Mouse (Mus musculus) hindbrain, embryonic 16.5 days (tissue): Measurements from ENCODE around the gene Ftsj1. TPM values are rescaled to one million over a fixed set of nuclear protein-coding genes. Genes with fewer than 3 reads are reported as not detected.

Experiments
- ATAC-seq: fragments of 200-750 bp; cut with Nextera tagmentation; 2 replicates; pipeline ENCODE4 v1.8.0; 2017; ENCODE audit warnings: moderate TSS enrichment, moderate library complexity
- H3K27ac ChIP-seq: fragments of 300-500 bp; sonication (generic); 2 replicates; pipeline ENCODE4 v1.5.1; 2014; ENCODE audit warnings: low read depth, mild to moderate bottlenecking, control low read depth, low read length, moderate library complexity
- H3K27me3 ChIP-seq: fragments of 300-500 bp; sonication (generic); replicated peaks from 2 replicates; pipeline ENCODE4 v1.6.1; 2014; ENCODE audit warnings: low read length; ENCODE audit not compliant: control insufficient read depth, insufficient read depth
- H3K36me3 ChIP-seq: fragments of 300-500 bp; sonication (generic); 2 replicates; pipeline ENCODE4 v1.6.1; 2014; ENCODE audit warnings: mild to moderate bottlenecking, low read length, moderate library complexity, mixed read lengths; ENCODE audit not compliant: control insufficient read depth, insufficient read depth
- H3K4me1 ChIP-seq: fragments of 300-500 bp; sonication (generic); 2 replicates; pipeline ENCODE4 v1.6.1; 2014; ENCODE audit warnings: low read depth, low read length; ENCODE audit not compliant: control insufficient read depth, insufficient read depth
- H3K4me2 ChIP-seq: fragments of 300-500 bp; sonication (generic); 2 replicates; pipeline ENCODE4 v1.6.1; 2014; ENCODE audit warnings: mild to moderate bottlenecking, low read length, control low read depth, moderate library complexity
- H3K4me3 ChIP-seq: fragments of 300-500 bp; sonication (generic); 2 replicates; pipeline ENCODE4 v1.5.1; 2014; ENCODE audit warnings: mild to moderate bottlenecking, low read length, control low read depth, moderate library complexity
- H3K9ac ChIP-seq: fragments of 300-500 bp; sonication (generic); 2 replicates; pipeline ENCODE4 v1.6.1; 2014; ENCODE audit warnings: low read depth, mild to moderate bottlenecking, control low read depth, low read length, moderate library complexity
- H3K9me3 ChIP-seq: fragments of 300-500 bp; sonication (generic); 2 replicates; pipeline ENCODE4 v1.6.1; 2014; ENCODE audit warnings: mild to moderate bottlenecking, low read length, moderate library complexity; ENCODE audit not compliant: control insufficient read depth
- WGBS: fragments of 180-500 bp; shearing (Covaris S2); extraction: QIAGEN DNeasy Blood & Tissue Kit; methylation state at CpG from one replicate; pipeline ENCODE4 v1.1.7; 2014; 5-methylcytosine and 5-hydroxymethylcytosine counted together
- polyA plus RNA-seq: library from polyadenylated mRNA; unstranded; fragments of >200 nt; fragmentation: Nextera tagmentation; extraction: Ambion mirVana; gene quantifications from 2 replicates; pipeline ENCODE4 v1.2.1, GENCODE M21; 2015

Ftsj1 gene
- polyA plus RNA-seq, 1 experiment from 2014 or later, result 49.9 TPM

DNA sequence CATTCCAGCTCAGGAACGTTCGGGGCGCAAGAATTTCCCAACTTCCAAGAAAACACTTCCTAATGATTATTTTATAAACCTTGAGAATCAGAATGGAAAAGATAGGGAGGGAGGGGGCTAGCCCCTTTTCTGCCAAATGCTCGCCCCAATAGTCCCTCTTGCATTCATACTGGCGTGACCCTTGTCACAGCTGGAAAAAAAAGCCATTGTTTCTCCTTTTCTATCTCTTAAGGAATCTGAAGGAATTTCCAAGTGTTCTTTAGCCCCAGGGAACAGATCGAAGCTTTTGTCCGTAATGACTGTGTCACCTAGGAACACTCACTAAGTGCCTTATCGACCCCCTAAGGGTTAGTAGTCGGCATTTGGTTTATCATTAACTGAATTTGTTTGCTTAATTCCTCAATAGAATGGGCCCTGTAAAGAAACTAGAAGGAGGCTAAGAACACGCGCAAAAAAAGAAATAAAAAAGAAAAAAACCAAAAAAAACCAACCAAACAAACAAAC, 45.5 kb downstream of the Ftsj1 start:
- H3K27ac ChIP-seq, result no peak overlapping the region
- ATAC-seq, result peak; percentile 25
- 16% methylated on average over 11 of the region's 11 CpGs for WGBS

GRCm38 (mm10) chrX:8206015-8206693, 46.1 kb downstream of the Ftsj1 start, which contains the start of gene Porcn:
TSS of gene Porcn (minus strand) at chrX:8206525.
- ATAC-seq, result peak; percentile 96
- WGBS, result 18% methylated on average over 33 of the region's 46 CpGs

More for the DNA sequence above, 45.5 kb downstream of the Ftsj1 start:
- Histone ChIP-seq H3K4me2 (peak overlapping the region; percentile 54), H3K36me3 (no peaks in the 10 kb centered on the region), H3K4me3 (peak overlapping the region; percentile 49), H3K9ac (peak overlapping the region; percentile 66), H3K9me3 (no peaks in the 10 kb centered on the region), H3K27me3 (no peaks in the 10 kb centered on the region), H3K4me1 (no peaks in the 10 kb centered on the region)

GRCm38 (mm10) chrX:8205551-8205950, 46.7 kb downstream of the Ftsj1 start:
- H3K9me3 ChIP-seq, result no peaks in the 10 kb centered on the region
- peak overlapping the region; percentile 51; the same call in 1 of the 2 replicates for H3K27ac ChIP-seq
- H3K4me3 ChIP-seq, result peak overlapping the region; percentile 49
- 37% methylated on average over 7 of the region's 7 CpGs for WGBS
- H3K27me3 ChIP-seq, result no peaks in the 10 kb centered on the region
- H3K4me2 ChIP-seq, result peak overlapping the region; percentile 54
- H3K9ac ChIP-seq, result peak overlapping the region; percentile 66; the same call in 1 of the 2 replicates
- H3K36me3 ChIP-seq, result no peaks in the 10 kb centered on the region
- no peaks in the 10 kb centered on the region for H3K4me1 ChIP-seq
- no peak for ATAC-seq

More at GRCm38 (mm10) chrX:8206015-8206693, 46.1 kb downstream of the Ftsj1 start, which contains the start of gene Porcn:
- Histone ChIP-seq H3K4me2 (peak within 1 kb of the TSS; percentile 54), H3K27me3 (no peaks in the 10 kb centered on the region), H3K4me3 (peak within 1 kb of the TSS; percentile 49), H3K4me1 (no peaks in the 10 kb centered on the region), H3K36me3 (no peaks in the 10 kb centered on the region), H3K9me3 (no peaks in the 10 kb centered on the region), H3K9ac (peak within 1 kb of the TSS; percentile 66), H3K27ac (peak within 1 kb of the TSS; percentile 75)

DNA sequence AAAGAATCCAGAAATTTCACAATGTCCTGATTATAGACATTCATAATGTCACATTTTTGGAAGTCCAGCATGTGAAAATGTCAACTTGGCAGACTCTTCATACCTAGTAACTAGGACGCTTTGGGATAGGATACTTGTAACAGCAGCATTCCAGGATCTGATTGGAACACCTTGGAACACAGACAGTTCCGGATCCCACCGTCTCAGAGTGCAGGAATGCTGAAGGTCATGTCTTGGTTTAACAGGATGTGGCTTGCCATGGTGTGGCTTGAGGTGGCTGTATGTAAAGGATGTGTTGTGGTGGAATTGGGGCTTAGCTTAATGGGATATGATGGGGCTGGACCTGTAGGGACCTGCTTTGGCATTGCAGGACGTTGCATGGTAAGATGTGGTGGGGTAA, 47.1 kb downstream of the Ftsj1 start:
- Histone ChIP-seq H3K4me3 (no peak overlapping the region; the same call in 1 of the 2 replicates), H3K9ac (no peak overlapping the region), H3K27ac (no peak overlapping the region), H3K4me1 (no peaks in the 10 kb centered on the region), H3K4me2 (peak overlapping the region; percentile 54), H3K9me3 (no peaks in the 10 kb centered on the region), H3K27me3 (no peaks in the 10 kb centered on the region), H3K36me3 (no peaks in the 10 kb centered on the region; the same call in 1 of the 2 replicates)
- WGBS, result 69% methylated on average over 4 of the region's 4 CpGs
- no peak for ATAC-seq

- Histone ChIP-seq H3K27ac (no peak overlapping the region), H3K36me3 (no peaks in the 10 kb centered on the region; the same call in 1 of the 2 replicates), H3K4me2 (no peak overlapping the region), H3K9ac (no peak overlapping the region), H3K27me3 (no peaks in the 10 kb centered on the region), H3K4me3 (no peak overlapping the region), H3K4me1 (no peaks in the 10 kb centered on the region), H3K9me3 (no peaks in the 10 kb centered on the region)
- WGBS, result 85% methylated on average over 10 of the region's 10 CpGs
- no peak for ATAC-seq
Observed at GRCm38 (mm10) chrX:8204076-8204475, 48.1 kb downstream of the Ftsj1 start.

GRCm38 (mm10) chrX:8203105-8203504, 49.1 kb downstream of the Ftsj1 start:
- H3K9me3 ChIP-seq, result no peaks in the 10 kb centered on the region
- WGBS, result 85% methylated on average over 14 of the region's 14 CpGs
- ATAC-seq, result no peak
- no peaks in the 10 kb centered on the region for H3K27me3 ChIP-seq
- no peak overlapping the region for H3K4me3 ChIP-seq
- no peak overlapping the region for H3K27ac ChIP-seq
- no peak overlapping the region for H3K9ac ChIP-seq
- H3K4me1 ChIP-seq, result no peaks in the 10 kb centered on the region
- no peaks in the 10 kb centered on the region; the same call in 1 of the 2 replicates for H3K36me3 ChIP-seq
- H3K4me2 ChIP-seq, result no peak overlapping the region

DNA sequence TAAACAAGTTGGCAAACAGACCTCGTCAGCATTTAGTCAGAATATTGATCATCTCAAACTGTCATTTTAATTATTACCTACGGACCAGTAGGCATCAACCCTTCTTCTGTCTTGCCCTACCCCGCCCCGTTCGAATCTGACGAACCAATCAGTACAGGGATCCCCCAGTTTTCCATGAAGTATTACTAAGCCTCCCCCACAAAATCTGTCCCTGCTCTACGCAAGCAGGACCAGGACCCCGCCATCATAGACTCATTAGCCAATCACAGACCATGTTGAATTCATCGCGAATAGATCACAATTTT, 58.8 kb downstream of the Ftsj1 start, which contains the start of gene Ebp:
Gene Ebp (minus strand): TSS at position 94 of the 305 bp plus-strand sequence.
- peak within 1 kb of the TSS; percentile 69 for H3K4me2 ChIP-seq
- H3K27ac ChIP-seq, result peak within 1 kb of the TSS; percentile 77
- no peaks in the 10 kb centered on the region for H3K9me3 ChIP-seq
- H3K4me1 ChIP-seq, result no peaks in the 10 kb centered on the region
- H3K9ac ChIP-seq, result peak within 1 kb of the TSS; percentile 67
- 19% methylated on average over 10 of the region's 10 CpGs for WGBS
- H3K4me3 ChIP-seq, result peak within 1 kb of the TSS; percentile 54
- peak; percentile 67 for ATAC-seq
- H3K36me3 ChIP-seq, result no peaks in the 10 kb centered on the region
- H3K27me3 ChIP-seq, result no peaks in the 10 kb centered on the region

- H3K4me3 ChIP-seq, result peak overlapping the region; percentile 54
- H3K4me1 ChIP-seq, result no peaks in the 10 kb centered on the region
- peak overlapping the region; percentile 69 for H3K4me2 ChIP-seq
- no peaks in the 10 kb centered on the region for H3K27me3 ChIP-seq
- WGBS, result 13% methylated on average over 38 of the region's 38 CpGs
- ATAC-seq, result peak; percentile 97
- peak overlapping the region; percentile 67 for H3K9ac ChIP-seq
- H3K27ac ChIP-seq, result peak overlapping the region; percentile 77
- no peaks in the 10 kb centered on the region for H3K9me3 ChIP-seq
- no peaks in the 10 kb centered on the region for H3K36me3 ChIP-seq
Observed at GRCm38 (mm10) chrX:8192640-8193418, 59.4 kb downstream of the Ftsj1 start.

GRCm38 (mm10) chrX:8192126-8192639, 60.0 kb downstream of the Ftsj1 start:
- Histone ChIP-seq H3K4me2 (peak overlapping the region; percentile 69), H3K4me1 (no peaks in the 10 kb centered on the region), H3K27me3 (no peaks in the 10 kb centered on the region), H3K9ac (peak overlapping the region; percentile 67), H3K4me3 (peak overlapping the region; percentile 54), H3K27ac (peak overlapping the region; percentile 77), H3K9me3 (no peaks in the 10 kb centered on the region), H3K36me3 (no peaks in the 10 kb centered on the region)
- ATAC-seq, result 0 out of 2 replicates have a peak, but pooled peaks have one; percentile 1
- 11% methylated on average over 13 of the region's 13 CpGs for WGBS
